Mouse (Mus musculus): ENCODE data around the gene Capn8. TPM values are rescaled to one million over a fixed set of nuclear protein-coding genes. Genes with fewer than 3 reads are reported as not detected.
A peak's percentile ranks its signal among the peaks of the same experiment; 100 is the strongest.

Capn8 gene
- polyA plus RNA-seq, 1 experiment from 2014 or later: 0.05 TPM

DNA sequence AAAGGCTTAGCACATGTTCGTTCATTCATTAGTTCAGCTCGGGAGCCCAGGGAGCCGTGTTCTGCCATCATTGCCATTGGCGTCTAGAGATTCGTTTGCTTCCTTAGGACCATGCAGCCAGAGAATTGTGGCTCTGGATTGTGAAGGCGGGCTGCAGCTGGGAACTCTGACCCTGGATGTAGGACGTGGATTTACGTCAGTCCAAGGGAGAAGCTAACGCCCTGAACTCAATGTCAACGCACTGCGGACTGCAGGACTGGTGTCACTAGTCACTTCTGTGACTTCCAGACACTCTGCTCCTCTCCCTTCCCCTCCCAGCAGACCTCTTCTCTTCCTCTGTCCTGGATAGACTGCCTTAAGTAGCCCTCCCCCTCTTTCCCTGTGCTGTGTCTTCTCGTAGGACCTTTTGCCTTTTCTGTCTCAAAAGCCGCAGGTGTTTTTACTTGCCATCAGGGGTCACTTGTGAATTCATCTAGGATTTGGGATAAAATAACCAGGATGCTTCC, 37.5 kb upstream of the Capn8 start:
- 40% methylated on average over 13 of the region's 13 CpGs for WGBS
- Histone ChIP-seq H3K4me3 (peak overlapping the region; percentile 40), H3K4me1 (peaks cover 19% of the 10 kb centered on the region), H3K36me3 (no peaks in the 10 kb centered on the region), H3K27me3 (ENCODE audit: insufficient read depth, poor library complexity, severe bottlenecking) (no peaks in the 10 kb centered on the region), H3K9me3 (no peaks in the 10 kb centered on the region), H3K27ac (peak overlapping the region; percentile 77)
- no peak for DNase-seq (ENCODE audit: low spot score)

DNA sequence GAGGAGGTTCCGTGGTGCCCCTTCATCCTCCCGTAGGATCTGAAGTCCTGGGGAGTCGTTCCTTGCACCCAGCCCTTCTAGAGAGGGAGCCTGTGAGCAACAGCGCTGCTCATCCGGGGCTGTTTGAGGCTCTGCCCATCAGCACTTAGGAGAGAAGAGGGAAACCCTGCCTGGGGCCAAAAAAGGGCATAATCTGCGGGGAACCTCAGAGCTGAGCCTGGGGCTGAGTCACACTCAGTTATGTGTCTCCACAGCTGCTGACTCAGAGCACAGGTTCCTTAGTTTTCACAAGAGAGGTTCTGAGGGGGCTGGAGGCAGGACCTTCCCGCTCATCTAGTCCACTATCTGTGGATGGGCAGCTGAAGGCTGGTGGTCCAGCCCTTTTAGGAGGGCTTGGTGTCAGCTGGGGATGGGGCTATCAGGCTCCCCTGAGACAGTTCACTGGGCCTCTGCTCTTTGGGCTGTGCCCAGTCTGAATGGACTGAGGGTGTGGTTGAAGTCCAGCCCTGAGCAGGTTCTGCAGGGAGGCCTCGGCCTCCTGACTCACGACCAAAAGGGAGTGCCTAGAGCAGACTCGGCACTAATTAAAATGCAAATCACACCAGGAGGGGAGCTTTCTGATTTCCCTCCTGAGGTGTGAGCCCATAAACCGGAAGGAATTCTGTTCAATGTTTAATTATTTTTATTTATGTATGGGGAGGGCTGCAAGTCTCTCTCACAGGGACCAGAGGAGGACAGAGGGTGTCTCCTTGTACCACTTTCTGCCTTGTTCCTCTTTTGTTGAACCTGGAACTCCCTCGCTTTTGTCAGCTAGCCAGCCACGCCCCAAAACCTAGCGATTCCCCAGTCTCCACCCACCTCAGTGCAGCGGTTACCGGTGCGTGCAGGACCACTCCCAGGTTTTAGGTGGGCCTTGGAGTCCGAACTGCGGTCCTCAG, 36.6 kb upstream of the Capn8 start:
- Histone ChIP-seq H3K4me1 (peaks cover 19% of the 10 kb centered on the region), H3K27me3 (ENCODE audit: insufficient read depth, poor library complexity, severe bottlenecking) (no peaks in the 10 kb centered on the region), H3K27ac (peak overlapping the region; percentile 77), H3K36me3 (no peaks in the 10 kb centered on the region), H3K9me3 (no peaks in the 10 kb centered on the region), H3K4me3 (peak overlapping the region; percentile 40)
- peak; percentile 81 for DNase-seq (ENCODE audit: low spot score)
- 7% methylated on average over 19 of the region's 19 CpGs for WGBS

GRCm38 (mm10) chr1:182533583-182533982, 31.2 kb upstream of the Capn8 start:
- Histone ChIP-seq H3K4me3 (no peak overlapping the region), H3K27ac (no peak overlapping the region), H3K27me3 (ENCODE audit: insufficient read depth, poor library complexity, severe bottlenecking) (no peaks in the 10 kb centered on the region), H3K9me3 (no peaks in the 10 kb centered on the region), H3K36me3 (no peaks in the 10 kb centered on the region), H3K4me1 (peaks cover 2% of the 10 kb centered on the region; the same call in 1 of the 2 replicates)
- WGBS: 63% methylated on average over 3 of the region's 3 CpGs
- DNase-seq (ENCODE audit: low spot score): no peak

DNA sequence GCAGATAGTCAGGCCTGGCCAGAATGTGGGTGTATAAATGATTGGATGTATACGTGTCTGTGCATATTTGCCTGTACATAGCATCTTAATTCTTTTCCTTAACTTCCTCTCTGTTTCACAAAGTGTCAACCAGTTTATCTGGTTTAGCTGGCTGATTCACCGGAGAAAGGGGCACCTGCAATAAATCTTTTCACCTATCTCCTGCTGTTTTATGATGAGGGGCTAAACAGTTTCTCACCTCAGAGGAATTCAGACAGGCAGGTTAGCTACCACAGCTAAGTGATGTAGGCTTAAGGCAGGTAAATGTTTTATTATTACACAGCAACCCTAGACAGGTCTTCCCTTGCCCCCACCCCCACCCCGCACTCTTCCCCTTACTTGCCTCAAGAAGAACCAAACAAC, 29.7 kb upstream of the Capn8 start:
- H3K4me3 ChIP-seq: no peak overlapping the region

GRCm38 (mm10) chr1:182539023-182539940, 25.5 kb upstream of the Capn8 start:
- peak; percentile 90 for DNase-seq (ENCODE audit: low spot score)

More for the DNA sequence above, 29.7 kb upstream of the Capn8 start:
- H3K4me1 ChIP-seq: peaks cover 5% of the 10 kb centered on the region
- H3K27me3 ChIP-seq (ENCODE audit: insufficient read depth, poor library complexity, severe bottlenecking): no peaks in the 10 kb centered on the region
- 80% methylated on average over 3 of the region's 3 CpGs for WGBS
- no peaks in the 10 kb centered on the region for H3K36me3 ChIP-seq
- DNase-seq (ENCODE audit: low spot score): no peak
- H3K27ac ChIP-seq: no peak overlapping the region
- no peaks in the 10 kb centered on the region for H3K9me3 ChIP-seq

GRCm38 (mm10) chr1:182542110-182542509, 22.7 kb upstream of the Capn8 start:
- WGBS: 54% methylated on average over 5 of the region's 5 CpGs
- Histone ChIP-seq H3K27me3 (ENCODE audit: insufficient read depth, poor library complexity, severe bottlenecking) (no peaks in the 10 kb centered on the region), H3K27ac (no peak overlapping the region), H3K9me3 (no peaks in the 10 kb centered on the region), H3K4me1 (peaks cover 5% of the 10 kb centered on the region), H3K36me3 (no peaks in the 10 kb centered on the region), H3K4me3 (no peak overlapping the region)
- no peak for DNase-seq (ENCODE audit: low spot score)

More at GRCm38 (mm10) chr1:182539023-182539940, 25.5 kb upstream of the Capn8 start:
- H3K36me3 ChIP-seq: no peaks in the 10 kb centered on the region
- H3K27ac ChIP-seq: peak overlapping the region; percentile 89
- WGBS: 17% methylated on average over 9 of the region's 9 CpGs
- H3K27me3 ChIP-seq (ENCODE audit: insufficient read depth, poor library complexity, severe bottlenecking): no peaks in the 10 kb centered on the region
- H3K4me3 ChIP-seq: peak overlapping the region; percentile 55
- H3K4me1 ChIP-seq: peaks cover 5% of the 10 kb centered on the region
- no peaks in the 10 kb centered on the region for H3K9me3 ChIP-seq

GRCm38 (mm10) chr1:182543136-182543535, 21.7 kb upstream of the Capn8 start:
- Histone ChIP-seq H3K4me1 (peaks cover 5% of the 10 kb centered on the region), H3K27ac (no peak overlapping the region), H3K27me3 (ENCODE audit: insufficient read depth, poor library complexity, severe bottlenecking) (no peaks in the 10 kb centered on the region), H3K4me3 (no peak overlapping the region), H3K9me3 (no peaks in the 10 kb centered on the region), H3K36me3 (no peaks in the 10 kb centered on the region)
- no peak for DNase-seq (ENCODE audit: low spot score)
- WGBS: 84% methylated on average over 8 of the region's 8 CpGs

DNA sequence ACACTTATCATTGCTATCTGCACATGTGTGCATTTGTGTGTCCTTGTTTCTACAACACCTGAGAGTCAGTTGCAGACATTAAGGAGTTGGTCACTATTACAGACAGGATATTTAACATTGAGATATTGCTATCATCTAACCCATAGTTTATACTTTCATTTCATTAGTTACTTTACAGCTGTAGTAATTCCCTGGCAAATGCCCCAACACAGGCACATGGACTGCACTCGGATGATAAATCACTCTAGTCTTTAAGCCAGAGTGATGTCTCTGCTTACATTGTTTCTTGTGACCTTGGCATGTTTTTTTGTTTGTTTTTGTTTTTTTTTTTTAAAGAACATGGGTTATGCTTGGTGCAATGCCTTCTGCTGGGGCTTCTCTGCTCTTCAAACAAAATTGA, 20.9 kb upstream of the Capn8 start:
- Histone ChIP-seq H3K27me3 (ENCODE audit: insufficient read depth, poor library complexity, severe bottlenecking) (no peaks in the 10 kb centered on the region), H3K4me1 (peaks cover 4% of the 10 kb centered on the region), H3K4me3 (no peak overlapping the region), H3K9me3 (no peaks in the 10 kb centered on the region), H3K27ac (no peak overlapping the region), H3K36me3 (no peaks in the 10 kb centered on the region)
- 75% methylated on average over 1 of the region's 1 CpGs for WGBS
- no peak for DNase-seq (ENCODE audit: low spot score)

DNA sequence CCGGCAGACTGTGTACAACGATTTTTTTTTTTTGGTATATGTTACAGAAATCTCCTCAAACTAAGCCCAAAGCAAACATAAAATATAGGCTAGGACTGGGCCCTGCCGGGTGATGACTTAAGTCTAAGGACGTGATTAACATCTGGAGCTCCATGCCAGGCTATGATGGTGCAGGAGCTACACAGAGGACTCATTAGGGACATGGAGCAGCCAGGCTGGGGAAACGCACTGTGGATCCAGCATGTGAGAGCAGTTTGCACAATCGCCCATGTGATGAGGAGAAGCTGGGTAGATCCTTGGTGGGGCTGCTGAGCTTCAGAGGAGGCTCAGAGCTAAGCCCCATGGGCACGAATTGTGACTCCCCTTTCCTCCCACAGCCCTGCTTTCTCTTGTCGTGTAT, 14.0 kb upstream of the Capn8 start:
- H3K27ac ChIP-seq: no peak overlapping the region
- no peak overlapping the region for H3K4me3 ChIP-seq
- H3K36me3 ChIP-seq: no peaks in the 10 kb centered on the region
- no peaks in the 10 kb centered on the region for H3K27me3 ChIP-seq (ENCODE audit: insufficient read depth, poor library complexity, severe bottlenecking)
- 0 out of 2 replicates have a peak, but pooled peaks cover 9% of the 10 kb centered on the region for H3K4me1 ChIP-seq
- 79% methylated on average over 8 of the region's 8 CpGs for WGBS
- no peak for DNase-seq (ENCODE audit: low spot score)
- H3K9me3 ChIP-seq: no peaks in the 10 kb centered on the region

DNA sequence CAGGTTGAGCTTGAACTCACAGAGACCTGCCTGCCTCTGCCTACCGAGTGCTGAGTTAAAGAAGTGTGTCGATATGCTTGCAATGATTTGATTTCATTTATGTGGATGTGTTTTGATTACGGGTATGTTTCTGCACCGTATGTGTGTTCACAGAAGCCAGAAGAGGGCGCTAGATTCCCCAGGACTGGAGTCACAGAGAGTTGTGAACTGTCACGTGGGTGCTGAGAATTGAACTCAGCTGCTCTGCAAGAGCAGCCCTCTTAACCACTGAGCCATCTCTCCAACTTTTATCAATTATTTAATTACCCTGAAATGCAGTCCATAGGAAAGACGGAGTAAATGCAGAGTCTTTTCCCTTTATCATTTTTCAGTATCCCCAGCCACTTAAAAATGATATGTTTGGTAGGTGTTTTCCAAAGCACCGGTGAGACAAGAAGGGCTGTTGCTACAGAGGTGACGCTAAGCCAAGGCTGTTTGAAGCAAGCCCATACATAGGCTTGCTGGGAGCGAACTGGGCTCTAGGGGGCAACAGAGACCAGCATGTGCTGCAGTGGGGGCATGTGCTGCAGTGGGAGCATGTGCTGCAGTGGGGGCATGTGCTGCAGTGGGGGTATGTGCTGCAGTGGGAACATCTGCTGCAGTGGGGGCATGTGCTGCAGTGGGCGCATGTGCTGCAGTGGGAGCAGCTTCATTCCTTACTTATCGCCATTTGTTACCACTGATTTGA, 11.0 kb upstream of the Capn8 start:
- Histone ChIP-seq H3K27me3 (ENCODE audit: insufficient read depth, poor library complexity, severe bottlenecking) (no peaks in the 10 kb centered on the region), H3K9me3 (no peaks in the 10 kb centered on the region), H3K4me1 (0 out of 2 replicates have a peak, but pooled peaks cover 9% of the 10 kb centered on the region), H3K36me3 (no peaks in the 10 kb centered on the region), H3K27ac (no peak overlapping the region), H3K4me3 (no peak overlapping the region)
- 58% methylated on average over 12 of the region's 12 CpGs for WGBS
- no peak for DNase-seq (ENCODE audit: low spot score)

- Histone ChIP-seq H3K4me3 (no peak overlapping the region), H3K27me3 (ENCODE audit: insufficient read depth, poor library complexity, severe bottlenecking) (0 out of 2 replicates have a peak, but pooled peaks cover 4% of the 10 kb centered on the region), H3K27ac (no peak overlapping the region), H3K4me1 (peaks cover 12% of the 10 kb centered on the region), H3K36me3 (no peaks in the 10 kb centered on the region), H3K9me3 (no peaks in the 10 kb centered on the region)
- DNase-seq (ENCODE audit: low spot score): no peak
- 74% methylated on average over 4 of the region's 4 CpGs for WGBS
Observed at GRCm38 (mm10) chr1:182558271-182558670, 6.5 kb upstream of the Capn8 start.

- WGBS: 91% methylated on average over 11 of the region's 11 CpGs
- H3K9me3 ChIP-seq: no peaks in the 10 kb centered on the region
- H3K27me3 ChIP-seq (ENCODE audit: insufficient read depth, poor library complexity, severe bottlenecking): 0 out of 2 replicates have a peak, but pooled peaks cover 4% of the 10 kb centered on the region
Observed at GRCm38 (mm10) chr1:182559530-182559929, 5.3 kb upstream of the Capn8 start.

More at GRCm38 (mm10) chr1:182559530-182559929, 5.3 kb upstream of the Capn8 start:
- Histone ChIP-seq H3K4me3 (no peak overlapping the region), H3K4me1 (peaks cover 11% of the 10 kb centered on the region), H3K36me3 (no peaks in the 10 kb centered on the region), H3K27ac (no peak overlapping the region)
- no peak for DNase-seq (ENCODE audit: low spot score)
